Mouse (Mus musculus): Measurements from ENCODE around the gene Arhgap24.

Gene Arhgap24

GRCm38 (mm10) chr5:102481215-102482211 lies at the start of gene Arhgap24:
Gene Arhgap24, plus strand, starts transcription at chr5:102481391.
- peak; percentile 94 for DNase-seq (ENCODE audit: low read depth)

GRCm38 (mm10) chr5:102434182-102434581 lies 47.0 kb upstream of the Arhgap24 start:
- DNase-seq (ENCODE audit: low read depth), result no peak

- DNase-seq (ENCODE audit: low read depth), result no peak
Observed at GRCm38 (mm10) chr5:102436581-102436980, 44.6 kb upstream of the Arhgap24 start.

GRCm38 (mm10) chr5:102439119-102439877 lies 41.9 kb upstream of the Arhgap24 start:
- DNase-seq (ENCODE audit: low read depth), result peak; percentile 17

GRCm38 (mm10) chr5:102447436-102447835 lies 33.8 kb upstream of the Arhgap24 start:
- DNase-seq (ENCODE audit: low read depth), result no peak

- DNase-seq (ENCODE audit: low read depth), result no peak
Observed at GRCm38 (mm10) chr5:102450897-102451296, 30.3 kb upstream of the Arhgap24 start.

GRCm38 (mm10) chr5:102452079-102452797 lies 29.0 kb upstream of the Arhgap24 start:
- peak; percentile 71 for DNase-seq (ENCODE audit: low read depth)

- DNase-seq (ENCODE audit: low read depth), result no peak
Observed at GRCm38 (mm10) chr5:102453324-102453723, 27.9 kb upstream of the Arhgap24 start.

- peak; percentile 75 for DNase-seq (ENCODE audit: low read depth)
Observed at GRCm38 (mm10) chr5:102455247-102455646, 25.9 kb upstream of the Arhgap24 start.

- no peak for DNase-seq (ENCODE audit: low read depth)
Observed at GRCm38 (mm10) chr5:102460452-102461197, 20.6 kb upstream of the Arhgap24 start.

GRCm38 (mm10) chr5:102462948-102463347 lies 18.2 kb upstream of the Arhgap24 start:
- DNase-seq (ENCODE audit: low read depth), result no peak

- no peak for DNase-seq (ENCODE audit: low read depth)
Observed at GRCm38 (mm10) chr5:102465372-102465771, 15.8 kb upstream of the Arhgap24 start.

- DNase-seq (ENCODE audit: low read depth), result peak; percentile 39
Observed at GRCm38 (mm10) chr5:102468292-102468691, 12.9 kb upstream of the Arhgap24 start.

GRCm38 (mm10) chr5:102470284-102470683 lies 10.9 kb upstream of the Arhgap24 start:
- DNase-seq (ENCODE audit: low read depth), result peak; percentile 65

GRCm38 (mm10) chr5:102478076-102478475 lies 3.1 kb upstream of the Arhgap24 start:
- DNase-seq (ENCODE audit: low read depth), result no peak

GRCm38 (mm10) chr5:102483285-102483975 lies 2.2 kb downstream of the Arhgap24 start:
- no peak for DNase-seq (ENCODE audit: low read depth)

- no peak for DNase-seq (ENCODE audit: low read depth)
Observed at GRCm38 (mm10) chr5:102491554-102491953, 10.4 kb downstream of the Arhgap24 start.

GRCm38 (mm10) chr5:102492152-102492551 lies 11.0 kb downstream of the Arhgap24 start:
- DNase-seq (ENCODE audit: low read depth), result no peak

GRCm38 (mm10) chr5:102494827-102495226 lies 13.6 kb downstream of the Arhgap24 start:
- no peak for DNase-seq (ENCODE audit: low read depth)

GRCm38 (mm10) chr5:102497205-102497604 lies 16.0 kb downstream of the Arhgap24 start:
- DNase-seq (ENCODE audit: low read depth), result no peak

GRCm38 (mm10) chr5:102498747-102499146 lies 17.6 kb downstream of the Arhgap24 start:
- DNase-seq (ENCODE audit: low read depth), result no peak

Data from NIH3T3 (cell line).